Mouse (Mus musculus) left cerebral cortex, adult 8-10 months (tissue): ENCODE results near the gene H2-M1. TPM values are rescaled to one million over a fixed set of nuclear protein-coding genes. Genes with fewer than 3 reads are reported as not detected.

Source experiments
- DNase-seq, 2 experiments: peaks; one replicate each; pipeline ENCODE4 v3.0.0; 2022; ENCODE audit warnings: low spot score in 2 of 2
- total RNA-seq, 4 experiments: library from RNA; stranded (reverse); gene quantifications; 2 replicates each; pipeline ENCODE4 v1.2.4; 2022

Gene H2-M1
- total RNA-seq = not detected

- no peak for DNase-seq
Observed at GRCm38 (mm10) chr17:36672119-36672518, at the start of gene H2-M1. Gene H2-M1 (minus strand): TSS chr17:36672219.

DNA sequence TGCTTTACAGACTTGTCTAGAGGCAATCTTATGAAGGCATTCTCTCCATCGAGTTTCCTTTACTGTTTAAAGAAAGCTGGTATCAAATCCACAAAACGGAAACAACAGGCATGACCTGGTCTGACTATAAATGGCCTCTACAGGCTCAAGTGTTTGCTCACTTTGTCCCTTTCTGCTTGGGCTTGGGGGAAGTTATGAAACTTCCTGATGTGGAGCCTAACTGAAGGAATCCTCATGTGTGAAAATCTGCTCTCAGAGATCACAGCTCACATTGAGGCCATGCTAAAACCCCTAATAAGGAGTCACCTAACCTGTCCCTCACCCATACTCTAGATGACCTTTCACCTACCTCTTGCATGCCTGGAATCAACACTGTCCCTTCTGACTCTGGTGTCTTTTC lies 25.7 kb upstream of the H2-M1 start:
- DNase-seq = no peak

- DNase-seq = no peak
Observed at GRCm38 (mm10) chr17:36642566-36642965, 29.5 kb downstream of the H2-M1 start, which contains the start of gene H2-M9. Gene H2-M9 (minus strand): TSS chr17:36642666.

Other genes with a start within 250 kb of the H2-M1 start
- gene H2-M10.4, start 209.9 kb downstream of the H2-M1 start, total RNA-seq = not detected
- not detected for gene H2-M11, start 125.1 kb downstream of the H2-M1 start, total RNA-seq
- gene H2-M9, start 29.6 kb downstream of the H2-M1 start, total RNA-seq = not detected
- gene H2-M10.5, start 100.7 kb upstream of the H2-M1 start, total RNA-seq = not detected
- not detected for gene H2-M10.6, start 140.0 kb upstream of the H2-M1 start, total RNA-seq
- 10 to 100 TPM; 23.1 to 26.2 (median 24.2) TPM for gene Trim26, start 164.9 kb upstream of the H2-M1 start, total RNA-seq
- gene Trim15, start 195.0 kb upstream of the H2-M1 start, total RNA-seq = under 1 TPM in 1 of 4 experiments, not detected in 3; 0.19 TPM
- gene Trim10, start 197.4 kb upstream of the H2-M1 start, total RNA-seq = not detected
- gene Trim40, start 217.9 kb upstream of the H2-M1 start, total RNA-seq = under 1 TPM in 1 of 4 experiments, not detected in 3; 0.24 TPM
- not detected for gene Trim31, start 225.9 kb upstream of the H2-M1 start, total RNA-seq